Mouse (Mus musculus): ENCODE measurements around the gene Nasp.

DNA sequence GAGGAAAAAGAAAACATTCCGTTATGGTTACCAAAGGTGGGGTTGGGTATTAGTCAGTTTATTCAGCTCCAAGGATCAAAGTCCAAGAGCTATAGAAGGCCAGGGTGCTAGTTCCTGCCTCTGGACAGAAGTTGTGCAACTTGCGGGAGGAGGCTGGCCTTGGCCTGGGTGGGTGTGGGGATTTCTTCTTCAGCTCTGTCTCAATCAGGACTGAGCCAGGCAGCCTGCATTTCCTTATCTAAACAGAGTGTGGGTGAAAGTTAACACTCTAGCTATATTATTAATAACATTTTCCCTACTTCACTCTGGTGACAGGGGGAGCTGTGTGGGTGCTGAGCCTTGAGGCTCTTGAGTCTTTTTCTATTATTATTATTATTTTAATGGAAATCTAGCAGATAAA, 45.0 kb upstream of the Nasp start:
- TF ChIP-seq CTCF (IDR thresholded peaks at IDR 0.05; ENCODE audit: insufficient read depth, low read length) (no peak), POLR2A (IDR thresholded peaks at IDR 0.05; ENCODE audit: borderline replicate concordance, extremely low read depth, low read depth, low read length) (no peak)
